Mouse (Mus musculus) thymus, postnatal 10 days (tissue): ENCODE measurements at regions not wholly inside any gene's neighbourhood (a gene's known extent, or its start where the extent isn't known, plus 50 kb on each side); places are given as distances from the start of the nearest gene placed in this dataset.
"Not testable (repeated sequence)": the region's sequence is repeated elsewhere in the genome, so short reads cannot be mapped to it uniquely, and the experiment has no call there.

Experiments used
- DNase-seq, 2 experiments: peaks; one replicate each; pipeline ENCODE4 v3.0.0; 2021; ENCODE audit warnings: low spot score in 2 of 2

DNA sequence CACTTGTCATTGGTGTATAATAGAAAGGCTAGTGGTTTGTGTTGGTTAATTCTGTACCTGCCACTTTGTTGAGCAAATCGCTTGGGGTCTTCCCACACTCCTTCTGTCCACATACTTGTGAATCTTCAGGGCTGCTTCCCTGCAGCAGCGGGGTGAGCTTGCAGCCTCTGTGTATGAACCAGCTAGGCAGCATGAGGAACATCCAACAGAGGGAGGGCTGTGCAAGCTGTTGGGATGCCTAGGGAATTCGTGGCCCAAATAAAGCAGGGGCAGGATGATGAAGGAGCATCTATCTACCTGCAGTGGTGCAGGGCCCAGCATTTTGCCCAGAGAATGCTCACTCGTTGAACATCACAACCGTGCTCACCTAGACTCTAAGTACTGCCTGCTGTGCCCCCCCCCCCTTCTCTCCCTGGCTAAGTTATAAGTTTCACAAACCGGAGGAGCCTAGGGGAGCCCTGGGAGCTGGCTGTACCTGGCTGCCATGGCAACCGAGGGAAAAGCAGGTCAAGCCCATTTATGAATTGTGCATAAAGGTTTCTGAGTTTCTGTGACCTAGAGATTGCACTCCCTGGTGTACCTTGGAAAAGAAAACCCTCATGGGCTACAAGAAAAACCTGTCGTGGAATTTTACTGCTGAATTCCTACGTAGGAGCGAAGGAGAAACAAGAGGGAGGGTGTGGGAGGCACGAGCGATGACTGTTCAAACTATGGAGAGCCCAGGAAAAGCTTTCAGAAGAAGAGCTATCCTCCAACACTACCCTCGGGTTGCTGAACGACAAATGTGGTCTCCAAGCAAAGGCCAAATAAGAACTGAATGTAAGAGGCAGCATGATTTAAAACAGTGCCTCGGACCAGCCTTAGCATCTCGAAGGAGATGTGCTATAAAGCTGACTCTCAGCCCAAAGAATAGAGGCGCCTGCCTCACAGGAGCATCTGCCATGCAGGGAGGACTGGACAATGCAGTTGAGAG, 131.0 kb upstream of the Dapk1 start:
- DNase-seq, result no peak

DNA sequence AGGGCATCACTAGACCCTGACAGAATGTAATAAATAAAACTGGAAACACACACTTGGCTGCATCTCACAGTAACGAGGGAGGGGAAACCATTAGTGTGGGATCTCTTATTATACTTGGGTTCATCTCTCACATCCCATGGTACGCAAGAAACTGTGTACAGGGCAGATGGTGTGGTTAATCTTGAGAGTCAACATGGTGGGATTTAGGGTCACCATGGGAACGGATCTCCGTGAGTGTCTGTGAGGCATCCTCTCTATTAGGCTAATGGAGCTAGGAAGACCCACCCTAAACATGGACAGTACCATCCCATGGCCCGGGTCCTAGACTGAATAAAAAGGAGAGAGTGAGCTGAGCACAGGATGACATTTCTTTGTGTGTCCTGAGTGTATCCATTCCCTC, 130.1 kb upstream of the Dapk1 start:
- no peak for DNase-seq

GRCm38 (mm10) chr13:60476366-60476765, 125.4 kb upstream of the Dapk1 start:
- DNase-seq, result no peak

DNA sequence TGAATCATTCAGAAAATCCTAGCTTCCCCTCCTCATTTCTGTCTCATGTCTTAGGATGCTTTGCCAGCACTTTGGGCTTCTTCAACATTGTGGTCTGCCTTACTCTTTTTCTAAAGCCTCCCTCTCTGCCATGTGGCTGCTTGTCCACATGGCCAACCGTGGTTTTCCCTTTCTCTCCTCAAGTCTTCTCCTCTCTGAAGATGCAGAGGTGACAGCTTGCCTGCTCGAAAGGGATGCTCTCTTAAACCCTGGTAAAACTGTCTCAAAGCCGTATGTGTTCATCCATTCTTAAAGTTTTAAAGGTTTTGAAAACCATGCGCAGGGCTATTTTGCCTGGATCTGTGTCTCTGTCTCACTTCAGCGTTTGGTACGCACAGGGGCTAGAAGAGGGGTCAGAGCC, 123.4 kb upstream of the Dapk1 start:
- DNase-seq, result no peak

DNA sequence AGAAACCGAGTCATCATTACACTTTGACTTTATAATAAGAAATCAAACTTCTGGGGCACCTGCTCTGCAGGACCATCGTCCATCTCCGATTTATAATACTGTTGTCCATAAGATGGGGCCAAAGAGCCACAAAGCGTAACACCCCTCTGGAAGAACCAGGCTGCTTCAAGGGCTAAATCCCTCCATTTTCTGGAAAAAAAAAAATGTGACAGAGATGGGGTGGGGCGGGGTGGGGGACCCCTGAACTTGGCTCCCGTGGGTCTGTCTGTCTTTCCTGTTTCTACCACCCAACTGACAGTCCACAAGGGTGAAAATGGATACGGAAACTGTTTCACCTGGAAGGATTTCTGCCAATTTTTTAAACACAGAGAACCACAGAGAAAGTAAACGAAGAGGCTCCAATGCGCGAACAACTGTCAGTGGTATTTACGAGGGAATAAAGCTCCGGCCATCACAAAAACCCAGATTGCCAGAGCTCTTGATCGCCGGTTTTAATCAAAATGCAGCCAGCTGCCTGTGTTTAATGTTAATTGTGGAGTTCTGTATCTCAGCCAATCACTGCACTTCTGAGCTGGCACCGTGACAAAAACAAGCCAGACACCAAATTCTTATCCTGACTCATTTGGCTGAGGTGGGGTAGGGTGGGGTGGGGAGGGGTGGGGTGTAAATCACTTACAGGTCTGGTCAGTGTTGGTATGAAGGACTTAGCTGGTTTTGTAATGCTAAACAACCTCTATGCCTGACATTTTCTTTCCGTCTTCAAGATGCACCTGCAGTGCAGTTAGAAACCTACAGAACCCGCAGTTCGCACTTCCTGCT, 122.5 kb upstream of the Dapk1 start:
- DNase-seq, result no peak

DNA sequence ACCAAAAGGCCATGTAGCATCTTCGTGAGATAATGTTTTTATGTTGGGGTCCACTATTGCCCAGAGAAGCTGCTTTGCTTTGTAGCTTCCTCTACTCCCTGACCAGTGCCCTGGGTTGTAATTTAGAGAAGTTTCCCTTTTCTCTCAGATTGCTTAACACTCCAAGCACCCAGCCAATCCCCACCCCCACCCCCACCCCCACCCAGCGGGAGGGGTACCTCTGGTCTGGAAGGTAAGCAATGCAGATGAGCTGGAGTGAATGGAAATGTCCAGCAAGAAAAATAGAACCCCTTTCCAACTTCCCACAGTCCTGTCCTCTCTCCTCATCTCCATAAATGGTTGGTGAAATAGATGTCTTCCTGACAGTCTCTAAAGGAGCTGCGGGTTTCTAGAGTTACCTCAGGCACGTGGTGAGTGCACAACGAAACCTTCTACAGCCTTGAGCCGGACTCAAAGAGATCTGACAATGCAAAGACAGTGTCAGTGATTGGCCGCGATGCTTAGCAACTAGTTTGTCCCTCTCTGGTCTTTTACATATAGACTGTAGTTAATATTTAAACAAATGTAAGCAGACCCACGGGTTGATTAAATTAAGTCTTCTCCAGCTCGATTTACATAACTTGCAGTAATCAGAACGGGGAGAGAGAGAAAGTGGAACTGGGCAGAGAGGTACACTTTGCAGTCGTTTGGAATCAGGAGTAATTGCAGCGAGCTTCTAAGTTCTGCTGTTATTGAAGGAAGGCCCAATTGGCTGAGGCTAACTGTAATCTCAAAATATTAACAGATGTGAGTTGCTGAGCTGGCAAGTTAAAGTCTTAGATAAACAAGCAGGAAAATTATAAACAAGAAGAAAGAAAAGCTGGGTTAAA, 121.7 kb upstream of the Dapk1 start:
- no peak for DNase-seq

DNA sequence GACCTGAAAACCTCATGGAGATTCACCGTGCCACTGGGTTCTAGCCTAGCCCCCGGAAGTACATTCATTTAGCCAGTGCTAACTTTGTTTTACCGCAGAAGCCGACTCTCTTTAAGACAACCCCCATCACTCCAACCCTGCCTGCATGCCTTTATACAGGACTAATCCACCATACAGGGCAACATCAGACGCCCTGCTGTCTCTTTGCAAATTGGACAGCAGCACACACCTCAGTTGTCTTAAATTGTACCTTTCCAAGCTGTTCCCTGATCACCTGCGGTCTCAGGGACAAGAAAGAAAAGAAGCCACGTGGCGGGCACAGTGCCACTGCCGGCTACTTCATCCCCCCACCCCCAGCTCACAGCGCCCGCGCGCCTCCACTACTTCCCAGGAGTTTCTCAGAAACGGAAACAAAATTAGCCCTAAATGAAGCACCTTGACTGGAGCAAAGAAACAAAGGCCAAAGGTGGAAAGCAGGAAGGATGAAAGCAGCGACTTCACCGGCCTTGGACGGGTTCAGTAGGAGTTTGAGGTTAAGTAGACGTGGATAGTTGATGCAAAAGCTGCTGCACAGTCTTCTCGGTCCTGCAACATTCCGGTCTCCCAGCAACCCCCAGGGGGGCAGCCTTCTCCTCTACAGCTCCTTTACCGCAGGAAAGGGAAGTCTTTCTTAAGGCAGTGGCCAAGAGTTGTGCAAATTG, 120.9 kb upstream of the Dapk1 start:
- DNase-seq, result no peak

GRCm38 (mm10) chr13:60481451-60481850, 120.3 kb upstream of the Dapk1 start:
- DNase-seq, result not testable (repeated sequence)

- no peak for DNase-seq
These were observed 119.8 kb upstream of the Dapk1 start for GRCm38 (mm10) chr13:60481946-60482345.

- no peak for DNase-seq
These were observed 115.6 kb upstream of the Dapk1 start for GRCm38 (mm10) chr13:60486105-60486504.

DNA sequence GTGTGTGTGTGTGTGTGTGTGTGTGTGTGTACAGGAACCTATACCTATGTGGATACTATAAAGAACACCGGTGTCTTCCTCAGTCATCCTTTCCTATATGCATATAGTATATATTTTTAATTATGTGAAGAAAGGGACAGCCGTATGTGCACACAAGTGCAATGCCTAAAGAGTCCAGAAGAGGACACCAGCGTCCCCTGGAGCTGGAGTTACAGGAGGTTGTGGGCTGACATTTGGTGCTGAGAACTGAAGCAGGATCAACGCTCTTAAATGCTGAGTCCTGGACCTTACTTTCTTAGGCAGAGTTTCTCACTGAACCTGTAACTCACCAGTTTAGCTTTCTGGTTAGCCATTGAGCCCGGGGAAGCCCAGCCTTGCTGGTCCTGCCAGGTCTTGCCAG, 114.9 kb upstream of the Dapk1 start:
- DNase-seq, result no peak

DNA sequence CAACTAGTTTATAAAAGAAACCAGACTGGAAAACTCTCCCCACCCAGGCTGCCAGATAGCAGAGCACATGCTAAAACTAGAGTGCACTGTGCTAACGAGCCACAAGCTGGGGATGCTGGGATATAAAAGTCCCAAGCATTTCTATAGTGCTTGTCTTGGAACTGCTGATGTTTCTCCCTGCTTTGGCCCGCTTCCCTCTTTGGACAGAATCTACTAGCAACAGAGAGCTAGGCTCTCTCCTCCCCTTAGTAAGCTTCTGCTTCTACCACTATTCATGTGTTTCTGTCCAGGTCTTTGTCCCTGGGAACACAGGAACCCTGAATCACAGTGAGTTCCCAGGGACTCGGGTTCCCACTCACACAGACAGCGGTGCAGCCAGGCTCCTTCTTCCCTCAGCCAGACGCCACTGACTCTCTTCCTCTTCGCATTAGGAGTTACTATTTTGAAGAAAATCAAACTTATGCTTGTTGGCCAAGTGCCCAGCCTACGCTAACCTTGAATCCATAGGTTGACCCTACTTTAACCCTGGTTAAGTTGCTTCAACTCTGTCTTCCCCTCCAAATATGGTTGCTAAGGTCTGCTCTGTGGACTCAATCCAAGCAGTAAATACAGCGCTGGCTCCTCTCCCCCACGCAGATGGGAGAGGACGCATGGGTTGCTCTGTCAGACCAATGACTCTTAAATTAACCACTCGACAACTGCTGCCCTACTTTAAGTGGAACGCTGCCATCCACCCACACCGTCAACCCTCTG, 113.4 kb upstream of the Dapk1 start:
- no peak for DNase-seq

DNA sequence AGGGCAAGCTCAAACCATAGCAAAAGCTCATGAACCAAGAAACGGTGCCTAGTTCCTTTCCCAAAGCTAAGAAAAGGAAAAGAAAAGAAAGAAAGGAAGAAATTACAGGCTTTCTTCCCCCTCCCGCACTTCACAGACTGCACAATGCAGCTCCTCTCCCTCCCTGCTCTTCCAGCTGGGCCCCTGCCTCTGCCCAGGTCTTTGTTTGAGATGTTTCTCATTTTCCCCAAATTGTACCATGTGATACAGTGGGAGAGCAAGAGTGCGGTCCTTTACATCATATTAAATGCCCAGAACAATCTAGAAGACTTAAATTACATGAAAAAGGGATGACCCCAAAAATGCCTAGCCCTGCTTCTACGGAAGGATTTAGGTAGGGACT, 112.9 kb upstream of the Dapk1 start:
- DNase-seq, result no peak

- no peak for DNase-seq
These were observed 109.7 kb upstream of the Dapk1 start for GRCm38 (mm10) chr13:60491948-60492464.

- DNase-seq, result no peak
These were observed 107.9 kb upstream of the Dapk1 start for GRCm38 (mm10) chr13:60493836-60494235.

DNA sequence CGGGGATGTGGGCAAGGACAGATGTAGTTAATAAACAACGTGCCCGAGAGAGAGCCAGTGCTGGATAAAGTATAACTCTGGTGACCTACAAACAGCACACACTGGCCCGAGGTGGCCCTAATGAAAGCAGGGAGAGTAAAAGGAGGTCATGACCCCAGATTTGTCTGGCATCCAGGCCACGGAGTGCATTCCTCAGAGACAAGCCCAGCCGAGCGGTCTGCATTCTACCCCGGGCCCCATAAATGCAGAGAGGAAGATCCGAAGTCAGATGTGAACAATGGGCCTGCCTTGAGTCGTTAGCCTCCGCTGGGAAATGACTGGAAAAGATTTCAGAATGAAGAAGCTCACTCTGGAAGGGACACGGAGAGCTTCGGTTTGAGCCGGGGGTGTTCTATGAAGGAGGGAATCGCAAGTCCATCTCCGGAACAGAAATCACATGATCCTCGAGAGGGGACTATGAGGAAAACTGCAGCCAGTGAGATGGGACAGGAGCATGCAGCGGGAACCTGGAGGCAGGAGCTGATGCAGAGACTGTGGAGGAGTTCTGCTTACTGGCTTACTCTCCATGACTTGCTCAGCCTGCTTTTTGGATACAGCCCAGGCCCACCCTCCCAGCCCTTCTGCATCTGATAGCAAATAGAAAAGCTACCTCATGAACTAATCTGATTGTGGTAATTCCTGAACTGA, 103.9 kb upstream of the Dapk1 start:
- no peak for DNase-seq

GRCm38 (mm10) chr13:60504196-60504595, 97.6 kb upstream of the Dapk1 start:
- DNase-seq, result no peak

GRCm38 (mm10) chr13:60507611-60508010, 94.1 kb upstream of the Dapk1 start:
- no peak for DNase-seq

- no peak for DNase-seq
These were observed 93.7 kb upstream of the Dapk1 start for GRCm38 (mm10) chr13:60508054-60508453.

- DNase-seq, result no peak
These were observed 92.9 kb upstream of the Dapk1 start for GRCm38 (mm10) chr13:60508856-60509255.
